Comparison of ENCODE assay signal across 8 mouse cellular contexts in the genomic region with DNA sequence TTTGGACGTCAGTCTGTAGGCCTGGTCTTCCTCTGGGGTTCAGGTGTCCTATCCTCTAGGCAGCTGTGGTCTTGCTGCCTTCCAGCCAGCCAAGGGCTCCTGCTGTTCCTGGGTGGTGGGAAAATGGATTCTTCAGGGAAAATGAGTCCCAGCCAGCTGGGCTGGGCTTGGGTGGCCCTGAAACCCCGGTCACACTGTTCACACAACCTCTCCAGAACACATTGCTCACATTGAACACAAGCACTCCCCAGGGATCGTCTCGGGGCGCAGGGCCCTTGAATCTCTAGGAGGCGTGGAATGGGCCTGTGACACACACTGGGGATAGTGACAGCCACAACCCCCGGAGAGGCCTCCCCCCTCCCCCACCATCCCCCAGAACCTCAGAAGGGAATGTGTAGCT. TPM values are rescaled to one million over a fixed set of nuclear protein-coding genes. Genes with fewer than 3 reads are reported as not detected.
DNase-seq lines count a peak whose midpoint lies in the region; ATAC-seq and TF ChIP-seq lines count a peak whose summit lies in the region.
"Had no signal": no experiment of that assay in that cellular context is flagged by ENCODE, and none has a peak within 500 bp of the region (broad histone marks: within the 10 kb centered on the region; RNA-seq: fewer than 3 reads in every experiment).

No protein-coding gene starts in this region.

- no peaks in the 10 kb centered on the region for H3K9me3 ChIP-seq in stomach, postnatal 0 days (ENCODE audit: control insufficient read depth, low read length)

- H3K27ac ChIP-seq in liver, adult 2 months (replicated peaks; ENCODE audit: insufficient read depth, low read depth, low read length), result peak overlapping the region; percentile 27; the same call in 1 of the 2 replicates
- peak overlapping the region; percentile 61 for H3K27ac ChIP-seq in stomach, postnatal 0 days (replicated peaks)

- no peak for TF ChIP-seq POLR2A in liver, adult 2 months (IDR thresholded peaks at IDR 0.05; ENCODE audit: extremely low read depth, insufficient read depth, low read length)

- no peak for ATAC-seq in stomach, postnatal 0 days (ENCODE audit: low FRiP score, low TSS enrichment)
- ATAC-seq in cerebellum, adult (ENCODE audit: insufficient number of reproducible peaks, low FRiP score, low TSS enrichment), result no peak

- peak overlapping the region; percentile 17; the same call in 1 of the 2 replicates for H3K9ac ChIP-seq in liver, adult 2 months (ENCODE audit: low read depth, low read length)
- H3K9ac ChIP-seq in stomach, postnatal 0 days (ENCODE audit: low read length), result no peak overlapping the region

- peaks cover 46% of the 10 kb centered on the region for H3K4me1 ChIP-seq in liver, adult 2 months (ENCODE audit: control insufficient read depth, insufficient read depth, low read length)
- peaks cover 22% of the 10 kb centered on the region for H3K4me1 ChIP-seq in stomach, postnatal 0 days (replicated peaks; ENCODE audit: control insufficient read depth, insufficient read depth)

- TF ChIP-seq EP300 in stomach, postnatal 0 days (optimal IDR thresholded peaks at IDR 0.05), result no peak

- no peaks in the 10 kb centered on the region for H3K27me3 ChIP-seq in liver, adult 2 months (ENCODE audit: control insufficient read depth, insufficient read depth, low read length)
- H3K27me3 ChIP-seq in stomach, postnatal 0 days (ENCODE audit: control insufficient read depth, insufficient read depth, low read length), result no peaks in the 10 kb centered on the region

- H3K36me3 ChIP-seq in liver, adult 2 months (ENCODE audit: control insufficient read depth, insufficient read depth, low read length), result no peaks in the 10 kb centered on the region
- no peaks in the 10 kb centered on the region for H3K36me3 ChIP-seq in stomach, postnatal 0 days (ENCODE audit: control insufficient read depth, insufficient read depth, low read length)

- no peak overlapping the region for H3K4me3 ChIP-seq in liver, adult 2 months (ENCODE audit: insufficient read depth, low read depth, low read length)
- H3K4me3 ChIP-seq in stomach, postnatal 0 days (ENCODE audit: low read depth, low read length), result no peak overlapping the region

- no peak for TF ChIP-seq CTCF in liver, adult 2 months (IDR thresholded peaks at IDR 0.05; ENCODE audit: low read depth, low read length)
- TF ChIP-seq CTCF in stomach, postnatal 0 days (IDR thresholded peaks at IDR 0.05; ENCODE audit: low read depth), result no peak

- WGBS in liver, adult 2 months, result 68% methylated on average over 7 of the region's 7 CpGs
- WGBS in stomach, postnatal 0 days, result 68% methylated on average over 7 of the region's 7 CpGs

- H3K4me2 ChIP-seq in stomach, postnatal 0 days (replicated peaks; ENCODE audit: low read depth), result no peak overlapping the region

- intact Hi-C loops in heart, postnatal 36 days (cut with DNase I), result no loop called here

- H3K79me2 ChIP-seq in liver, adult 2 months (ENCODE audit: control insufficient read depth, insufficient read depth, low read length), result peaks cover 33% of the 10 kb centered on the region; the same call in 1 of the 2 replicates

- no peak for DNase-seq in liver, adult 2 months (ENCODE audit: extremely low read depth, low read depth, low spot score)
- DNase-seq in liver, result no peak
- DNase-seq in heart, adult 8-10 months (ENCODE audit: low spot score), result peak; percentile 70
- peak; percentile 39 to 50 for DNase-seq in heart, postnatal 36 days
- no peak for DNase-seq in stomach, postnatal 0 days (ENCODE audit: low spot score)
- DNase-seq in layer of hippocampus, postnatal 10 days (ENCODE audit: low spot score in 2 of 2), result no peak
- DNase-seq: cerebellum, postnatal 14 days had no signal

RNA-seq across cellular contexts. Expression of a gene that starts 23.2 kb away (rescaled TPM):
- total RNA-seq in liver, adult 2 months (2014; rRNA removed), result 16.5 and 27.0 TPM in 2 replicates
- 12.5 and 17.1 TPM in 2 replicates for polyA plus RNA-seq in liver, adult 2 months (2012; rRNA removed)
- total RNA-seq in heart, adult 8-10 months (2022), result 10 to 100 TPM; 11.4 to 14.3 (median 13.2) TPM
- 10 to 100 TPM; 13.2 to 15.2 TPM for total RNA-seq in heart, postnatal 36 days (2021)
- 5.7 and 6.4 TPM in 2 replicates for polyA plus RNA-seq in stomach, postnatal 0 days (2015; fragmentation: Nextera tagmentation; extraction: Ambion mirVana)
- 1 to 10 TPM; 6.1 to 6.2 TPM for total RNA-seq in layer of hippocampus, postnatal 10 days (2021)

Comparison
In these comparisons a context has a peak if more than half of its experiments do, and no peak if none do; other contexts are left out.
1. DNase-seq: peak in heart, adult 8-10 months (single experiment) and heart, postnatal 36 days (2 of 2); none in liver, adult 2 months (single experiment), liver (single experiment), stomach, postnatal 0 days (single experiment) and layer of hippocampus, postnatal 10 days (0 of 2).